Mouse (Mus musculus) C2C12 (cell line): ENCODE measurements around the gene Prrg4.

ENCODE experiments used
- CTCF ChIP-seq: IDR thresholded peaks from one replicate; pipeline ENCODE4 v1.5.1; 2011; ENCODE audit not compliant: control insufficient read depth, insufficient read depth, insufficient read length
- MAX ChIP-seq: IDR thresholded peaks from one replicate; pipeline ENCODE4 v1.6.1; 2011; ENCODE audit warnings: mild to moderate bottlenecking, control low read depth
- MYOD1 ChIP-seq: IDR thresholded peaks from one replicate; pipeline ENCODE4 v1.6.1; 2011; ENCODE audit warnings: low read depth; ENCODE audit not compliant: control insufficient read depth, insufficient read length
- MYOG ChIP-seq: IDR thresholded peaks from one replicate; pipeline ENCODE4 v1.6.1; 2011; ENCODE audit not compliant: control insufficient read depth, insufficient read length; ENCODE audit errors: extremely low read depth
- USF1 ChIP-seq: IDR thresholded peaks from one replicate; pipeline ENCODE4 v1.6.1; 2011; ENCODE audit warnings: low read depth, mild to moderate bottlenecking, control low read depth, moderate library complexity

GRCm38 (mm10) chr2:104805435-104805834 is 44.2 kb downstream of the Prrg4 start:
- TF ChIP-seq CTCF (no peak), MAX (no peak), MYOD1 (no peak), USF1 (no peak), MYOG (no peak)
